Mouse (Mus musculus) heart, embryonic 15.5 days (tissue): ENCODE measurements around the gene Arhgap32. TPM values are rescaled to one million over a fixed set of nuclear protein-coding genes. Genes with fewer than 3 reads are reported as not detected.
A peak's percentile ranks its signal among the peaks of the same experiment; 100 is the strongest.

Experiments used
- ATAC-seq: fragments of 200-750 bp; cut with Nextera tagmentation; replicated peaks from 2 replicates; pipeline ENCODE4 v1.8.0; 2017; ENCODE audit warnings: low read depth, moderate TSS enrichment; ENCODE audit not compliant: insufficient number of reproducible peaks, insufficient read depth, low FRiP score
- H3K27ac ChIP-seq: fragments of 300-500 bp; sonication (generic); 2 replicates; pipeline ENCODE4 v1.5.1; 2015; ENCODE audit warnings: mild to moderate bottlenecking, inconsistent platforms
- H3K27me3 ChIP-seq: fragments of 300-500 bp; sonication (generic); 2 replicates; pipeline ENCODE4 v1.6.1; 2015; ENCODE audit warnings: inconsistent platforms
- H3K36me3 ChIP-seq: fragments of 300-500 bp; sonication (generic); 2 replicates; pipeline ENCODE4 v1.6.1; 2015; ENCODE audit warnings: mild to moderate bottlenecking, inconsistent platforms
- H3K4me1 ChIP-seq: fragments of 300-500 bp; sonication (generic); replicated peaks from 2 replicates; pipeline ENCODE4 v1.6.1; 2015; ENCODE audit warnings: inconsistent platforms
- H3K4me2 ChIP-seq: fragments of 300-500 bp; sonication (generic); 2 replicates; pipeline ENCODE4 v1.6.1; 2015; ENCODE audit warnings: inconsistent platforms, mild to moderate bottlenecking, moderate library complexity
- H3K4me3 ChIP-seq: fragments of 300-500 bp; sonication (generic); 2 replicates; pipeline ENCODE4 v1.5.1; 2015; ENCODE audit warnings: mild to moderate bottlenecking, inconsistent platforms
- H3K9ac ChIP-seq: fragments of 300-500 bp; sonication (generic); 2 replicates; pipeline ENCODE4 v1.6.1; 2015; ENCODE audit warnings: mild to moderate bottlenecking, inconsistent platforms
- H3K9me3 ChIP-seq: fragments of 300-500 bp; sonication (generic); replicated peaks from 2 replicates; pipeline ENCODE4 v1.6.1; 2016; ENCODE audit warnings: inconsistent platforms
- WGBS: fragments of 180-500 bp; shearing (Covaris S2); methylation state at CpG from one replicate; pipeline ENCODE4 v1.1.7; 2015; ENCODE audit warnings: mixed read lengths; 5-methylcytosine and 5-hydroxymethylcytosine counted together
- polyA plus RNA-seq: library from polyadenylated mRNA; unstranded; fragments of >200 nt; fragmentation: Nextera tagmentation; extraction: Ambion mirVana; gene quantifications from 2 replicates; pipeline ENCODE4 v1.2.1, GENCODE M21; 2015

Gene Arhgap32
- polyA plus RNA-seq, 1 experiment from 2014 or later: 2.6 TPM

GRCm38 (mm10) chr9:32216820-32217567 is 101.1 kb downstream of the Arhgap32 start:
- no peak for ATAC-seq
- H3K36me3 ChIP-seq: no peaks in the 10 kb centered on the region
- H3K9ac ChIP-seq: no peak overlapping the region
- H3K4me1 ChIP-seq: peaks cover 3% of the 10 kb centered on the region; the same call in 1 of the 2 replicates
- no peak overlapping the region for H3K27ac ChIP-seq
- no peaks in the 10 kb centered on the region for H3K27me3 ChIP-seq
- WGBS: 57% methylated on average over 5 of the region's 5 CpGs
- H3K4me2 ChIP-seq: no peak overlapping the region
- no peaks in the 10 kb centered on the region for H3K9me3 ChIP-seq
- no peak overlapping the region for H3K4me3 ChIP-seq

- Histone ChIP-seq H3K27ac (0 out of 2 replicates have a peak overlapping the region, but pooled peaks have one; percentile 15), H3K4me2 (no peak overlapping the region), H3K4me3 (no peak overlapping the region), H3K9me3 (no peaks in the 10 kb centered on the region), H3K27me3 (no peaks in the 10 kb centered on the region), H3K36me3 (no peaks in the 10 kb centered on the region), H3K9ac (no peak overlapping the region), H3K4me1 (peaks cover 22% of the 10 kb centered on the region)
- 48% methylated on average over 4 of the region's 4 CpGs for WGBS
- 0 out of 2 replicates have a peak, but pooled peaks have one; percentile 18 for ATAC-seq
These were observed 103.5 kb downstream of the Arhgap32 start for GRCm38 (mm10) chr9:32219400-32219799.

GRCm38 (mm10) chr9:32222184-32222583 is 106.2 kb downstream of the Arhgap32 start:
- no peak overlapping the region for H3K27ac ChIP-seq
- H3K9ac ChIP-seq: no peak overlapping the region
- no peaks in the 10 kb centered on the region for H3K9me3 ChIP-seq
- H3K27me3 ChIP-seq: no peaks in the 10 kb centered on the region
- H3K4me3 ChIP-seq: no peak overlapping the region
- ATAC-seq: no peak
- H3K4me1 ChIP-seq: peaks cover 32% of the 10 kb centered on the region
- H3K4me2 ChIP-seq: no peak overlapping the region
- 74% methylated on average over 4 of the region's 4 CpGs for WGBS
- H3K36me3 ChIP-seq: no peaks in the 10 kb centered on the region

- Histone ChIP-seq H3K4me1 (peaks cover 33% of the 10 kb centered on the region), H3K27ac (peak overlapping the region; percentile 53), H3K9ac (no peak overlapping the region), H3K4me2 (peak overlapping the region; percentile 40), H3K4me3 (peak overlapping the region; percentile 29), H3K27me3 (no peaks in the 10 kb centered on the region), H3K36me3 (no peaks in the 10 kb centered on the region), H3K9me3 (no peaks in the 10 kb centered on the region)
- ATAC-seq: no peak
- WGBS: 37% methylated on average over 5 of the region's 5 CpGs
These were observed 108.0 kb downstream of the Arhgap32 start for GRCm38 (mm10) chr9:32223739-32224529.

- Histone ChIP-seq H3K4me2 (peak overlapping the region; percentile 31), H3K27me3 (no peaks in the 10 kb centered on the region), H3K36me3 (no peaks in the 10 kb centered on the region), H3K4me3 (no peak overlapping the region), H3K4me1 (peaks cover 36% of the 10 kb centered on the region), H3K27ac (peak overlapping the region; percentile 31; the same call in 1 of the 2 replicates), H3K9ac (no peak overlapping the region), H3K9me3 (no peaks in the 10 kb centered on the region)
- WGBS: 37% methylated on average over 4 of the region's 4 CpGs
- ATAC-seq: no peak
These were observed 109.0 kb downstream of the Arhgap32 start for GRCm38 (mm10) chr9:32224937-32225336.

- WGBS: 48% methylated on average over 1 of the region's 1 CpGs
- Histone ChIP-seq H3K4me3 (no peak overlapping the region), H3K9ac (no peak overlapping the region), H3K9me3 (no peaks in the 10 kb centered on the region), H3K36me3 (no peaks in the 10 kb centered on the region), H3K4me1 (peaks cover 36% of the 10 kb centered on the region), H3K27ac (no peak overlapping the region), H3K27me3 (no peaks in the 10 kb centered on the region), H3K4me2 (0 out of 2 replicates have a peak overlapping the region, but pooled peaks have one; percentile 7)
- ATAC-seq: no peak
These were observed 109.6 kb downstream of the Arhgap32 start for GRCm38 (mm10) chr9:32225584-32225983.

GRCm38 (mm10) chr9:32227034-32227433 is 111.1 kb downstream of the Arhgap32 start:
- Histone ChIP-seq H3K9me3 (no peaks in the 10 kb centered on the region), H3K27ac (peak overlapping the region; percentile 60), H3K9ac (no peak overlapping the region), H3K27me3 (no peaks in the 10 kb centered on the region), H3K4me2 (no peak overlapping the region), H3K4me1 (peaks cover 36% of the 10 kb centered on the region), H3K4me3 (no peak overlapping the region), H3K36me3 (no peaks in the 10 kb centered on the region)
- WGBS: 58% methylated on average over 2 of the region's 2 CpGs
- ATAC-seq: peak; percentile 55; the same call in 1 of the 2 replicates

- Histone ChIP-seq H3K9me3 (no peaks in the 10 kb centered on the region), H3K36me3 (no peaks in the 10 kb centered on the region), H3K4me3 (no peak overlapping the region), H3K4me2 (no peak overlapping the region), H3K4me1 (peaks cover 2% of the 10 kb centered on the region; the same call in 1 of the 2 replicates), H3K27me3 (no peaks in the 10 kb centered on the region), H3K27ac (no peak overlapping the region), H3K9ac (no peak overlapping the region)
- no peak for ATAC-seq
- 72% methylated on average over 4 of the region's 4 CpGs for WGBS
These were observed 117.7 kb downstream of the Arhgap32 start for GRCm38 (mm10) chr9:32233593-32233992.

- Histone ChIP-seq H3K4me1 (no peaks in the 10 kb centered on the region), H3K9me3 (no peaks in the 10 kb centered on the region), H3K9ac (no peak overlapping the region), H3K27me3 (no peaks in the 10 kb centered on the region), H3K27ac (no peak overlapping the region), H3K4me2 (no peak overlapping the region), H3K4me3 (no peak overlapping the region), H3K36me3 (no peaks in the 10 kb centered on the region)
- ATAC-seq: no peak
- 90% methylated on average over 3 of the region's 3 CpGs for WGBS
These were observed 119.0 kb downstream of the Arhgap32 start for GRCm38 (mm10) chr9:32234767-32235489.

- H3K36me3 ChIP-seq: no peaks in the 10 kb centered on the region
- no peaks in the 10 kb centered on the region for H3K27me3 ChIP-seq
- no peak for ATAC-seq
- H3K9me3 ChIP-seq: no peaks in the 10 kb centered on the region
- 85% methylated on average over 10 of the region's 10 CpGs for WGBS
- no peak overlapping the region for H3K4me3 ChIP-seq
- no peaks in the 10 kb centered on the region for H3K4me1 ChIP-seq
- no peak overlapping the region for H3K4me2 ChIP-seq
- H3K27ac ChIP-seq: no peak overlapping the region
- no peak overlapping the region for H3K9ac ChIP-seq
These were observed 123.0 kb downstream of the Arhgap32 start for GRCm38 (mm10) chr9:32238899-32239298.

- Histone ChIP-seq H3K9me3 (no peaks in the 10 kb centered on the region), H3K27ac (no peak overlapping the region), H3K9ac (no peak overlapping the region), H3K36me3 (no peaks in the 10 kb centered on the region), H3K27me3 (no peaks in the 10 kb centered on the region), H3K4me1 (peaks cover 4% of the 10 kb centered on the region; the same call in 1 of the 2 replicates), H3K4me3 (no peak overlapping the region), H3K4me2 (no peak overlapping the region)
- ATAC-seq: no peak
- WGBS: 85% methylated on average over 10 of the region's 10 CpGs
These were observed 123.5 kb downstream of the Arhgap32 start for GRCm38 (mm10) chr9:32239427-32239826.
